Comparison of ENCODE assay signal across 22 mouse cellular contexts in the genomic region with DNA sequence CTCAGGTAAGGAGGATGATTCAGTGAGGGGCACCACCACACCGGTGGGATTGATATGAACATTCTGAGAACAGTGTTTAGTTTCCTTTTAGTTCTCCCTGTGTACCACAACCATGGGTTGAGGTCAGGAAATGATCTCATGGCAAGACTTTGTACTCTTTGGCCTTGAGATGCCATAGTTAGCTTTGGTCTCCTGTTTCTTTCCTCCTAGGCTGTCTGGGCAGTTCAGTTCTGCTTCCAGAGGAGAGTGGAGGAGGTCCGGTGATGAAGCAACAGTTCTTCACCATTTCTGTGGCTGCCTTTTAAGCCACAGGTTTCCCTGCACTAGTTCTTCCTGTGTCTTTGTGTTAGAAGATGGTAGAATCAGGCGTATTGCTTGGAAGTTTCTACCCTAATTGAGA. TPM values are rescaled to one million over a fixed set of nuclear protein-coding genes. Genes with fewer than 3 reads are reported as not detected.
DNase-seq lines count a peak whose midpoint lies in the region; ATAC-seq and TF ChIP-seq lines count a peak whose summit lies in the region.
"Had no signal": no experiment of that assay in that cellular context is flagged by ENCODE, and none has a peak within 500 bp of the region (broad histone marks: within the 10 kb centered on the region; RNA-seq: fewer than 3 reads in every experiment).

No protein-coding gene starts in this region.

- H3K4me1 ChIP-seq in intestine, postnatal 0 days (replicated peaks; ENCODE audit: control insufficient read depth, insufficient read depth, low read length), result no peaks in the 10 kb centered on the region
- no peaks in the 10 kb centered on the region for H3K4me1 ChIP-seq in intestine, embryonic 16.5 days (ENCODE audit: control insufficient read depth, insufficient read depth, low read length)
- peaks cover 1% of the 10 kb centered on the region; the same call in 1 of the 2 replicates for H3K4me1 ChIP-seq in cortical plate, adult 2 months (ENCODE audit: control insufficient read depth, insufficient read depth, low read length)
- H3K4me1 ChIP-seq: hindbrain, embryonic 12.5 days; liver, embryonic 15.5 days; lung, embryonic 15.5 days had no signal

- no peak overlapping the region for H3K27ac ChIP-seq in intestine, postnatal 0 days (ENCODE audit: low read depth, low read length)
- H3K27ac ChIP-seq in intestine, embryonic 16.5 days (ENCODE audit: low read length), result no peak overlapping the region
- H3K27ac ChIP-seq in cortical plate, adult 2 months (ENCODE audit: insufficient read depth, low read length), result 0 out of 2 replicates have a peak overlapping the region, but pooled peaks have one; percentile 45
- H3K27ac ChIP-seq: embryonic facial prominence, embryonic 10.5 days; forebrain, embryonic 12.5 days; hindbrain, embryonic 12.5 days; kidney, postnatal 0 days; limb, embryonic 10.5 days; liver, embryonic 15.5 days; lung, embryonic 15.5 days had no signal

- no peaks in the 10 kb centered on the region for H3K9me3 ChIP-seq in intestine, postnatal 0 days (ENCODE audit: control insufficient read depth)
- H3K9me3 ChIP-seq in intestine, embryonic 16.5 days (ENCODE audit: control insufficient read depth, low read length), result no peaks in the 10 kb centered on the region
- H3K9me3 ChIP-seq: embryonic facial prominence, embryonic 10.5 days; forebrain, embryonic 12.5 days; hindbrain, embryonic 12.5 days; limb, embryonic 10.5 days; liver, embryonic 15.5 days; lung, embryonic 15.5 days had no signal

- no peak overlapping the region for H3K9ac ChIP-seq in intestine, postnatal 0 days (ENCODE audit: low read depth, low read length)
- no peak overlapping the region for H3K9ac ChIP-seq in intestine, embryonic 16.5 days (ENCODE audit: low read depth, low read length)
- H3K9ac ChIP-seq: forebrain, embryonic 12.5 days; hindbrain, embryonic 12.5 days; liver, embryonic 15.5 days; lung, embryonic 15.5 days had no signal

- DNase-seq in adrenal gland, adult (ENCODE audit: inconsistent age in 2 of 2, low spot score in 1 of 2), result peak; percentile 18 to 50
- DNase-seq in adrenal gland, postnatal 4 days (ENCODE audit: low spot score in 2 of 2), result no peak
- DNase-seq in skeletal muscle tissue, adult 2 months (ENCODE audit: low read depth, low spot score), result peak; percentile 52
- no peak for DNase-seq in spleen, postnatal 4 days (ENCODE audit: low spot score in 2 of 2)
- no peak for DNase-seq in ovary, adult 18-20 months (ENCODE audit: low spot score)
- DNase-seq: adrenal gland, adult 8-10 months; cerebellum, adult 9-10 months; heart, postnatal 10 days; kidney, adult 2 months; liver; lung, postnatal 36 days had no signal

- 82% methylated on average over 3 of the region's 3 CpGs for WGBS in intestine, postnatal 0 days
- WGBS in intestine, embryonic 16.5 days, result 83% methylated on average over 3 of the region's 3 CpGs

- H3K36me3 ChIP-seq in intestine, postnatal 0 days (ENCODE audit: control insufficient read depth, insufficient read depth), result no peaks in the 10 kb centered on the region
- H3K36me3 ChIP-seq in intestine, embryonic 16.5 days (ENCODE audit: control insufficient read depth, insufficient read depth, low read length), result no peaks in the 10 kb centered on the region
- H3K36me3 ChIP-seq: forebrain, embryonic 12.5 days; hindbrain, embryonic 12.5 days; limb, embryonic 10.5 days; liver, embryonic 15.5 days; lung, embryonic 15.5 days had no signal

- H3K4me3 ChIP-seq in intestine, postnatal 0 days (ENCODE audit: low read depth, low read length), result no peak overlapping the region
- no peak overlapping the region for H3K4me3 ChIP-seq in intestine, embryonic 16.5 days (ENCODE audit: low read length)
- H3K4me3 ChIP-seq in cortical plate, adult 2 months (ENCODE audit: insufficient read depth, low read length), result no peak overlapping the region
- H3K4me3 ChIP-seq: embryonic facial prominence, embryonic 10.5 days; forebrain, embryonic 12.5 days; hindbrain, embryonic 12.5 days; limb, embryonic 10.5 days; liver, embryonic 15.5 days; lung, embryonic 15.5 days had no signal

- no peak for TF ChIP-seq CTCF in intestine, postnatal 0 days (IDR thresholded peaks at IDR 0.05; ENCODE audit: low read depth)
- TF ChIP-seq CTCF in cortical plate, adult 2 months (IDR thresholded peaks at IDR 0.05; ENCODE audit: extremely low read depth, insufficient read depth, low read length), result no peak

- ATAC-seq in intestine, postnatal 0 days, result 0 out of 2 replicates have a peak, but pooled peaks have one; percentile 54
- ATAC-seq in intestine, embryonic 16.5 days, result no peak

- TF ChIP-seq POLR2A in cortical plate, adult 2 months (IDR thresholded peaks at IDR 0.05; ENCODE audit: extremely low read depth, insufficient read depth, low read length), result no peak

- no peak overlapping the region for H3K4me2 ChIP-seq in intestine, postnatal 0 days (replicated peaks; ENCODE audit: low read depth)
- no peak overlapping the region for H3K4me2 ChIP-seq in intestine, embryonic 16.5 days (ENCODE audit: low read depth, low read length)
- H3K4me2 ChIP-seq: forebrain, embryonic 12.5 days; heart, embryonic 11.5 days; hindbrain, embryonic 12.5 days; liver, embryonic 15.5 days; lung, embryonic 15.5 days had no signal

- no peaks in the 10 kb centered on the region for H3K27me3 ChIP-seq in intestine, postnatal 0 days (replicated peaks; ENCODE audit: control insufficient read depth, insufficient read depth, low read length)
- no peaks in the 10 kb centered on the region for H3K27me3 ChIP-seq in intestine, embryonic 16.5 days (replicated peaks; ENCODE audit: control insufficient read depth, insufficient read depth, low read length)
- H3K27me3 ChIP-seq: hindbrain, embryonic 12.5 days; liver, embryonic 15.5 days; lung, embryonic 15.5 days had no signal

RNA-seq across cellular contexts. Expression of a gene that starts 31.4 kb away (rescaled TPM):
- 10 to 100 TPM; 25.1 to 32.7 TPM for total RNA-seq in adrenal gland, postnatal 4 days (2021)
- polyA plus RNA-seq in intestine, postnatal 0 days (2015; fragmentation: Nextera tagmentation; extraction: Ambion mirVana), result 26.0 and 26.2 TPM in 2 replicates
- polyA plus RNA-seq in intestine, embryonic 16.5 days (2015; fragmentation: Nextera tagmentation; extraction: Ambion mirVana), result 23.0 and 27.0 TPM in 2 replicates
- 44.1 and 47.8 TPM in 2 replicates for polyA plus RNA-seq in cortical plate, adult 2 months (2012; rRNA removed)

Comparison
In these comparisons a context has a peak if more than half of its experiments do, and no peak if none do; other contexts are left out.
1. DNase-seq: peak in adrenal gland, adult (2 of 2) and skeletal muscle tissue, adult 2 months (single experiment); none in adrenal gland, postnatal 4 days (0 of 2), spleen, postnatal 4 days (0 of 2) and ovary, adult 18-20 months (single experiment).